Mouse (Mus musculus) erythroblast, embryonic 14.5 days (primary cell): ENCODE measurements around the gene Kif2b.

Experiments used
- GATA1 ChIP-seq: IDR thresholded peaks from 2 replicates; pipeline ENCODE4 v1.6.1; 2012; ENCODE audit warnings: low read length, inconsistent platforms, mixed read lengths
- TAL1 ChIP-seq: IDR thresholded peaks from 3 replicates; pipeline ENCODE4 v1.6.1; 2012; ENCODE audit warnings: low read length, inconsistent platforms, mixed read lengths

DNA sequence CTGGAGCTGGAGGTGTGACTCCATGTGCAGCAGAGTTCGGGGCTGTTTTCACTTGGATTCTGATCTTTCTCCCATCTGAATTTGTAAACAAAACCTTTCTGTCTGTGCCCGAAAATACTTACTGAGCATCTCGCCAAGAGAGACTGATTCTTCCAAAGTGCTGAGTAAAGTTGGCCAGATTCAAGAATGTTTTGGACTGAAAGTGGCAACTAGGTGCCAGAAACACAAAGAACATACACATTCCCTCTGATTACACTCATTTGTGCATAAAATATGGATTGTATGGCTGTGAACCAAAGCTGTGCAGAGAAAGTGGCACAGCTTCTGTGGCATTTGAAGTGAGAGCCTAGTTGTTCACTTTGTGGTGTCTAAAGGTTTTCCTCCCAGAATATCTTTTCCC is 15.7 kb upstream of the Kif2b start:
- TF ChIP-seq TAL1, result no peak
- no peak for TF ChIP-seq GATA1
